Mouse (Mus musculus): ENCODE data around the gene Fam120a.

DNA sequence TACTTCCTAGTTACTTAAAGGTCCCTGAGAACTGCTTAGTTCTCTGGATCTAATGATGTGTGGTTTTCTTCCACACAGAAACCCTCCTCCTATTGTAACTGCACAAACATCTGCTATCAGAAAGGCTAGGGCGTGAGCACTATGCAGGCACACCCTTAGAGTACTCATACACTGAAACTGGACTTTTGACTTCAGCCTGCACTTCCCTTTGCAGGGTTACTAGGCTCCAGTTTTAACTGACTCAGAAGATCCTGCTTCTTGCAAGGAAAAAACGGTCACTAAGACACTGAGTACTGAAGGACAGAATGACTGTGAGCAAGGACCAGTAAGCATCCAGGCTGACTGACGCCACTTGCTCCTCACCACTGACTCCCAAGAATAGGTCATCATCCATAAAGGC lies 5.3 kb downstream of the Fam120a start:
- TF ChIP-seq CTCF (IDR thresholded peaks at IDR 0.05; ENCODE audit: borderline replicate concordance, extremely low read depth, insufficient read depth, insufficient read length) (no peak), POLR2A (IDR thresholded peaks at IDR 0.05; ENCODE audit: borderline replicate concordance, extremely low read depth, insufficient read depth, insufficient read length, poor library complexity, severe bottlenecking) (no peak)

All from brain, embryonic 14.5 days (tissue).